Mouse (Mus musculus) retina, adult 2 months (tissue): ENCODE measurements around the gene Btbd18.
"Not testable (repeated sequence)": the region's sequence is repeated elsewhere in the genome, so short reads cannot be mapped to it uniquely, and the experiment has no call there.

Experiments used
- DNase-seq: peaks from one replicate; pipeline ENCODE4 v3.0.0-alpha.2; 2012; ENCODE audit warnings: low read depth, low spot score

Btbd18 gene

GRCm38 (mm10) chr2:84647051-84647568 is 11.8 kb upstream of the Btbd18 start:
- DNase-seq = no peak

GRCm38 (mm10) chr2:84648369-84648768 is 10.5 kb upstream of the Btbd18 start:
- no peak for DNase-seq

GRCm38 (mm10) chr2:84649674-84650073 is 9.2 kb upstream of the Btbd18 start:
- DNase-seq = no peak

- peak; percentile 75 for DNase-seq
Observed at GRCm38 (mm10) chr2:84650464-84651195, 8.2 kb upstream of the Btbd18 start, which contains the start of gene Ctnnd1. Gene Ctnnd1 (minus strand): TSS chr2:84650765.

GRCm38 (mm10) chr2:84653354-84653753 is 5.5 kb upstream of the Btbd18 start:
- no peak for DNase-seq

GRCm38 (mm10) chr2:84655864-84656263 is 3.0 kb upstream of the Btbd18 start:
- DNase-seq = no peak

- no peak for DNase-seq
Observed at GRCm38 (mm10) chr2:84660253-84660652, 1.4 kb downstream of the Btbd18 start.

- no peak for DNase-seq
Observed at GRCm38 (mm10) chr2:84662866-84663265, 4.0 kb downstream of the Btbd18 start.

GRCm38 (mm10) chr2:84666081-84666480 is 7.2 kb downstream of the Btbd18 start:
- no peak for DNase-seq

GRCm38 (mm10) chr2:84669828-84670568 is 11.1 kb downstream of the Btbd18 start:
- no peak for DNase-seq

GRCm38 (mm10) chr2:84670569-84670933 is 11.7 kb downstream of the Btbd18 start, which contains the start of gene Selenoh:
Gene Selenoh (minus strand): TSS chr2:84670770.
- peak; percentile 60 for DNase-seq

GRCm38 (mm10) chr2:84671535-84671934 is 12.7 kb downstream of the Btbd18 start:
- not testable (repeated sequence) for DNase-seq

- DNase-seq = no peak
Observed at GRCm38 (mm10) chr2:84677270-84677967, 18.5 kb downstream of the Btbd18 start.

- DNase-seq = peak; percentile 99
Observed at GRCm38 (mm10) chr2:84677968-84678880, 19.3 kb downstream of the Btbd18 start, which contains the start of the genes Gm28635 and Med19. Gene Gm28635 (minus strand): TSS chr2:84678041. Gene Med19 (plus strand): TSS chr2:84678402.

GRCm38 (mm10) chr2:84679016-84679415 is 20.1 kb downstream of the Btbd18 start, which contains the start of gene Tmx2:
Gene Tmx2 (minus strand): TSS chr2:84679140.
- DNase-seq = no peak

- DNase-seq = no peak
Observed at GRCm38 (mm10) chr2:84682605-84683183, 23.8 kb downstream of the Btbd18 start.

GRCm38 (mm10) chr2:84688080-84688844 is 29.4 kb downstream of the Btbd18 start:
- DNase-seq = no peak

GRCm38 (mm10) chr2:84690050-84690449 is 31.2 kb downstream of the Btbd18 start:
- DNase-seq = no peak

GRCm38 (mm10) chr2:84695007-84695695 is 36.3 kb downstream of the Btbd18 start:
- no peak for DNase-seq
